Mouse (Mus musculus): ENCODE data around the gene Gm10401.

Gm10401 gene

GRCm38 (mm10) chr5:115098195-115098594 is at the start of gene Gm10401:
TSS of gene Gm10401 (minus strand) at chr5:115098295.
- DNase-seq: no peak

- DNase-seq: peak in 1 of 2 experiments; percentile 47
Observed at GRCm38 (mm10) chr5:115147388-115147787, 49.3 kb upstream of the Gm10401 start.

DNA sequence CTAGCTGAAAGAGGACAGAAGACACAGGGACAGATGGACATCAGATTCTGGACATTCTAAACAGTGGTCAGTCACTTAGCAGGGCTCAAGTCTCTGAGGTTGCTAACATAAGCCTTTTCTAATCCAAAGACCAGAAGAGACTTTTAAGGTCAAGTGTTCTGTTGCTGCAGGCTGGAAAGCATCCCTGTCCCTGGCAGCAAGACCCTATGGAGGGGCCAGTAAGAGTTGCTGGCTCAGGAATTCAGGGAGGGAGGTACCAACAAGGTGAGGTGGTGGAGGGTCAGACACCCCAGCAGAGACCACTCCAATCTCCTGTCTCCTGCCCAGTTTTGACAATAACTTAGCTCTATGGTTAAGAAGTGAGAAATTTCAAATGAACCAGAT is 48.6 kb upstream of the Gm10401 start:
- DNase-seq: no peak

- no peak for DNase-seq
Observed at GRCm38 (mm10) chr5:115145976-115146746, 48.1 kb upstream of the Gm10401 start.

DNA sequence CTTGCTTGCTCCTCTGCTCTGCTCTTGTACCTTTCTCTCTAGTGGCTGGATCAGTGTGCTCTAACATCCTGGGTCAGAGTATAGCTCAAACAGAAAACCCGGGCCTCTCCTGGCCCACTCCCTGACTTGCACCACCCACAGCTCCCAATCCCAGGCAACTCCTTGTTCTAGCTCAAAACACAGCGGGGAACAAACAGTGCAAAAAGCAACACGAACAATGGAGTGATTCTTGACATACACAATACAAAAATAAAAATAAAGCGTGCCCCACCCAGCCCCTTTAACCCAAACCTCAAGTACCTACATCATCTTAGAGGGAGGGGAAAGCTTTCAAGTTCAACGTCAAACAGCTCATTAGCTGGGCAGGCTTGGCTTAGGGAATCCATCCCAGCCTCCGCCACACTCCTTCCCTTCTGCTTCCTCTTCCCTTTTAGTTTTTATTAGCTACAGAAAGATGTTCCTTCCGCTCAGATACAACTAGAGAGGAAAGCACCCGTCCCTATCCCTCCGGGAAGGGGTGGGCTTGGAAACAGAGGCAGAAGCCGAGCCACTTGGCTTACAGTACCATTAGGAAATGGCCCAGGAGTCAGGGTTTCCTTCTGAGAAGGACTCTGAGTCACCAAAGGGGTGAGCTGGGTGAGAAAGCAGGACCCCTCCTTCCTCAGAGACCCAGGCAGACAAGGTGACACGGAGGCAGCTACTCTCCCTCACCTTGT is 47.3 kb upstream of the Gm10401 start:
- no peak for DNase-seq

GRCm38 (mm10) chr5:115144471-115144870 is 46.4 kb upstream of the Gm10401 start:
- no peak for DNase-seq

- no peak for DNase-seq
Observed at GRCm38 (mm10) chr5:115143552-115143951, 45.5 kb upstream of the Gm10401 start.

GRCm38 (mm10) chr5:115142166-115142697 is 44.1 kb upstream of the Gm10401 start:
- no peak for DNase-seq

DNA sequence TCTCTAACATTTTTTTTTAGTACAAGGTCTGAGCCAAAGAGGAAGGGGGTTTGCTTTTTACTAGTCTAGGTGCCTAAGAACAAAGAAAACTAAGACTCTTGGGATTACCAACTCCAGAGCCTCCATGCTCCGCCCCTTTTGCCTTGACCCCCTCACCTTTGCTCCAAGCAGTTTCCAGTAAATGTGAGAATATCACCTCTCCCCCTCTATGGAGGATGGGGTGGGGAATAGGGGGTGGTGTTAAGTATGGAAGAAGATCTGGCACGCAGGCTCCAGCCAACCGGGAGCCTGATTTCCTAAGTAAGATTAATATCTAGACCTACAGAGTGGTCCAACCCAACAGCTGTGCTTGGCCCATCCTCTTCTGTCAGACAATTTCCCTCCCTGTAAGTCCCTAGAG is 42.6 kb upstream of the Gm10401 start:
- DNase-seq: no peak

GRCm38 (mm10) chr5:115139124-115139523 is 41.0 kb upstream of the Gm10401 start:
- DNase-seq: no peak

DNA sequence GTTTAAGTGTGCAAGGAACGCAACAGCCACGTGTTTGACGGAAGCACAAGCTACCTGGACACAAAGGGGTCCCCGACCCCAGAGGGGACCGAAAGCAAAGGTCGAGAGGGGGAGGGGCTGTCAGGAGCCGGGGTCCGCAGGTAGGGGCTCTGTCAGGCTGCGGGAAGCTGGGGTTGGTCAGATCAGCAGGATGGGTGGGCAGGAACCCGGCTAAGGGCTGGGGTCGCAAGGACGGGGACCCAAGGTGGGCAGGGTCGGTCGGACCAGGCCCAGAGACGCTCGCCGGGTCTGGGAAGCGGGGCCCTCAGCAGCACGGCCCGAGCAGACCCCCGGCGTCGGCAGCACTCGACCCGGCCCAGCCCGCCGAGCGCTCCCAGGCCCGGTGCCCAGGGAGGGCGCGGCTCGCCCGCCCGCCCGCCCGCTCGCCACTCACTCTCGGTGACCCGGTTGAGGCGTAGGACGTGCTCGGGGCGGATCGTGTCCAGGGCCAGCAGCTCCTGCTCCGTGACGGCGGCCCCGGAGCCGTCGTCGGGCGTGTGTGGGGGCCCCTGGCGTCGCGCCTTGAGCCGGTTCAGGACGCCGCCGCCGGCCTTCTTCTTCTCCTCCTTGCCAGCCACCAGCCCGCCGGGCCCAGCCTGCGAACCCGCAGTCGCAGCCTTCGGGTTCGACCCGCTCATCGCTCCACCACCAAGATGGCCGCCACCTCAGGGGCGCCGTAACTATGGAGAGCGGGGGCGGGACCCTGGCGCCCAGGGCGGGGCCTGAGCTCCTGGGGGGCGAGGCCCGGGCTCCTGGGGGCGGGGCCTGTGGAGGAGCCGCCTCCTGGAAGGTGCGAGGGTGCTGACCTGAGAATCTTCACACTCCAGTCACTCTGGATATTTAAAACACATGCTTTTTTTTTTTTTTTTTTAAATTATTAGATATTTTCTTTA is 36.4 kb upstream of the Gm10401 start, which contains the start of gene Unc119b:
TSS of gene Unc119b (minus strand) at position 742 of the 932 bp plus-strand sequence.
- DNase-seq: peak; percentile 91 to 94

GRCm38 (mm10) chr5:115133358-115134066 is 35.4 kb upstream of the Gm10401 start:
- DNase-seq: no peak

DNA sequence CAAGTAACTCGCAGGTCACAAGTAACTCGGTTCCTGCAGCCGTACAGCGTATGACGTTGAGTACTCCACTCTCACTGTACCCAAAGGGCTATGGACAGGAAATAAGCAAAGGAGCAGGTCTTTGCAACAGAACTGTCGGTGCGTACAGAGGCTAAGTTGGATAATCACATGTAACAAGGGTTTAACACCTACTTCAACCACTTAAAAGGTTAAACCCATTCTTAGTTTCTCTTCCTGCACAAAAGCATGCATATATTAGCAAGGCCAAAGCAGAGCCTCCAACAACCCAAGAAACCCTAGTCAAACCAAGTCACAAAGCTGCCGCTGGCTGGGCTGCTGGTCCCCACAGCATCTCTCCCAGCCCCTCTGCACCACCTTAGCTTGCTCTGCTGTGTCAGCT is 34.4 kb upstream of the Gm10401 start:
- no peak for DNase-seq

DNA sequence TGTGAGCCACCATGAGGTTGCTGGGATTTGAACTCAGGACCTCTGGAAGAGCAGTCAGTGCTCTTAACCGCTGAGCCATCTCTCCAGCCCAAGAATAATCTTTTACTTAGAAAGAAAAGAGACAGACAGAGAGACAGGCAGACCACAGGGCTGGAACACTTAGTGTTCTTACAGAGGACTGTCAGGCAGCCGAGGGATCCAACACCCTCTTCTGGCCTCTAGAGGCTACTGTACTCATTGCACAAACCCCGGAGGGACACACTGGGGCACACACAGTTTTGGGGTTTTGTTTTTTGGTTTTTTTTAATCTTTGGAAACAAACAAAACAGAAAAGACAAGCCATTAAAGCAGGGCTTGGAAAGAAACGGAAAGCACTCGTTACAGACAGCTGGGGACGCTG is 31.2 kb upstream of the Gm10401 start:
- DNase-seq: no peak

GRCm38 (mm10) chr5:115127421-115128179 is 29.5 kb upstream of the Gm10401 start:
- DNase-seq: peak in 1 of 2 experiments; percentile 47

GRCm38 (mm10) chr5:115126578-115127312 is 28.6 kb upstream of the Gm10401 start:
- no peak for DNase-seq

GRCm38 (mm10) chr5:115125211-115125871 is 27.2 kb upstream of the Gm10401 start:
- peak; percentile 90 to 93 for DNase-seq

GRCm38 (mm10) chr5:115124690-115125089 is 26.6 kb upstream of the Gm10401 start:
- no peak for DNase-seq

DNA sequence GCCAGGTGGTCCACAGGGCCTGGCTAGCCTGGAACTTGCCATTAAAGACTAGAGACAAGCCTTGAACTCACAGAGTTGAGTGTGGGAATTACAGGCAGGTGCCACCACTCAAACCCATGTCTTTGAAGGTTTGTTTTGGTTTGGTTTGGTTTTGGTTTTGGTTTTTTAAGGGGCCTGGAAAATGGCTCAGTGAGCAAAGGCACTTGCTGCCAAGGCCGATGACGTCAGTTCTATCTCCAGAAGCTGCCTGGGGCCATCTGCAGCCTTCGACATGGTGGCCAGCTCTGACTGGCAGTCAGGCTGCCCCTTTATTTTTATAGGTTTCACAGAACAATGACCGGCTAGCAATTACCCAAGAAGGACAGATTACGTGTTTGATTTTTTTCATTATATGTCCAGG is 22.9 kb upstream of the Gm10401 start:
- no peak for DNase-seq

All from kidney, postnatal 4 days (tissue).